Mouse (Mus musculus): ENCODE results near the gene Mllt3. TPM values are rescaled to one million over a fixed set of nuclear protein-coding genes. Genes with fewer than 3 reads are reported as not detected.

Mllt3 gene
- polyA plus RNA-seq, 1 experiment from 2014 or later, result 92.6 TPM

DNA sequence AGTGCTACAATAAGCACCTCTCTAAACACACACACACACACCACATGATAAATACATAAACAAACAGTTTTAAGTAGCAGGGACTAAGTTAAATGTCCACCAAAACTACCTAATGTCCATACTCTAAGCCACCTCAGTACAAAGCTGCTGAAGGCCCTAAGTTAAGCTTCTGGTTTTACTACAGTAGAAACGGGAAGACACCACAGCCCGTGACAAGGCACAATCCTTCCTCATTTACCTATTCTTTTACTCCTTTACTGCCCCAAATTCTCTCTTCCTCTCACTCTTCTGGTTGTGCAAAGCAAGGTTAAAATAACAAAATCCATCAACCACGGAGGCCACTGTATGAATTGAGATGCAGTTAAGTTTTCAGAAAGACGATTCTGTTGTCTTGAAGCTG lies 130.6 kb downstream of the Mllt3 start:
- Histone ChIP-seq H3K9me3 (replicated peaks) (no peaks in the 10 kb centered on the region), H3K4me1 (peaks cover 15% of the 10 kb centered on the region), H3K36me3 (no peaks in the 10 kb centered on the region), H3K9ac (no peak overlapping the region), H3K27me3 (replicated peaks) (no peaks in the 10 kb centered on the region), H3K27ac (no peak overlapping the region), H3K4me2 (no peak overlapping the region), H3K4me3 (no peak overlapping the region)
- ATAC-seq, result no peak
- 77% methylated on average over 4 of the region's 4 CpGs for WGBS (ENCODE audit: insufficient replicate concordance)

DNA sequence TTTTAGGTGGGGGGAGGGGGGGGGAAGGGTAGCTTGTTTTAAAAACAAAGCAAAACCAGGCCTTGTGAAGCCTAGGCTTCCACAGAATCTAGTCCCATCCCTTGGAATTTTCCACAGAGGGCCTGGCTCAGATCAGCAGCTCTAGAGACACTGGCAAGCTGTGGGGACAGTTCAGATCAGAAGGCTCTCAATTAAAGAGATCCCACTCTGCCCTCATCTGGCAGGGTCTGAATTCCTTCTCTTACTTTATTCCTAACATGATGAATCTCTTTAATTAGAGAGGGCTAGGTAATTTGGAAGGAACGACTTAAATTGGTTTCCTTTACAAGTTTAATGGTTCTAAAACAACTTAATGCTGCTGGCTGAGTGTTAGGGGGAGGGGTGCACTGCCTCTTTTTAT lies 132.0 kb downstream of the Mllt3 start:
- Histone ChIP-seq H3K4me1 (peaks cover 15% of the 10 kb centered on the region), H3K27me3 (replicated peaks) (no peaks in the 10 kb centered on the region), H3K36me3 (no peaks in the 10 kb centered on the region), H3K27ac (no peak overlapping the region), H3K9me3 (replicated peaks) (no peaks in the 10 kb centered on the region), H3K4me2 (no peak overlapping the region), H3K9ac (no peak overlapping the region), H3K4me3 (no peak overlapping the region)
- 43% methylated on average over 1 of the region's 1 CpGs for WGBS (ENCODE audit: insufficient replicate concordance)
- ATAC-seq, result no peak

DNA sequence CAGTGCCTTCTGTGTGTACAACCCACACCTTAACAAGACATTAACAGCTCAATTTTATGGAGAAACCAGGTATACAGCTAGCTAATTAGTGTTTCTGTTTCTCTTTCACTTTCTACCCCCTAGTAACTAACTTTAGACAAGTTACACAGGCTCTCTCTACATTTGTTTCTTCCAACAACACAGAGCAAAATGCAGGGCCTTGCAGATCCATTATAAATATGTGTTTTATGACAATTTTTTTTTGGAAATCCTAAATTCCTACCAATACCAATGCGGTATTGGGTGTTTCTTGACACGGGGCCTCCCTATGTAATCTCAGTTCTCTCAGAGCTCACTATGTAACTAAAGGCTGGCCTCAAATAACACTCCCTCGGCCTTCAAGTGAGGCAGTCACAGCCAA lies 139.7 kb downstream of the Mllt3 start:
- Histone ChIP-seq H3K27ac (no peak overlapping the region), H3K9ac (no peak overlapping the region), H3K4me3 (no peak overlapping the region), H3K4me1 (no peaks in the 10 kb centered on the region), H3K36me3 (no peaks in the 10 kb centered on the region), H3K4me2 (no peak overlapping the region), H3K27me3 (replicated peaks) (no peaks in the 10 kb centered on the region), H3K9me3 (replicated peaks) (no peaks in the 10 kb centered on the region)
- 70% methylated on average over 3 of the region's 3 CpGs for WGBS (ENCODE audit: insufficient replicate concordance)
- no peak for ATAC-seq

DNA sequence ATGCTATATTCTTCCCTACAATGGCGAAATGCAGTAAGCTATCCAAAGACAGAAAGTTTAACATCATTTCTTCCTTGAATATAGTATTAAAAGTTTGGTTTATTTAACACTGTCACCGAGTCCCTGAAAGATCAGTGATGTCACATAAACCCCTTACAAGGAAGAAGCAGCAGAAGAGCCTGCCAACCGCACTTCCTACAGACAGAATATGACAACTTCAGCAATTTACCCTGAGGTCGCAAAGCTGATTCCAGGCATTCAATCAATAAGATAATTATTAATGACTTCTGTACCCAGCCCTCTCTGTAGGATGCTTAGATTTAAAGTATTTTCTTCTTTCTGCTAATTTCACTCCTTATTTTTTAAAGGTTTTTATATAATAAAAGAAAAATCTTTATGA lies 140.2 kb downstream of the Mllt3 start:
- ATAC-seq, result no peak
- Histone ChIP-seq H3K4me2 (no peak overlapping the region), H3K27ac (no peak overlapping the region), H3K36me3 (no peaks in the 10 kb centered on the region), H3K9ac (no peak overlapping the region), H3K4me1 (no peaks in the 10 kb centered on the region), H3K9me3 (replicated peaks) (no peaks in the 10 kb centered on the region), H3K27me3 (replicated peaks) (no peaks in the 10 kb centered on the region), H3K4me3 (no peak overlapping the region)
- WGBS (ENCODE audit: insufficient replicate concordance), result 74% methylated on average over 4 of the region's 4 CpGs

DNA sequence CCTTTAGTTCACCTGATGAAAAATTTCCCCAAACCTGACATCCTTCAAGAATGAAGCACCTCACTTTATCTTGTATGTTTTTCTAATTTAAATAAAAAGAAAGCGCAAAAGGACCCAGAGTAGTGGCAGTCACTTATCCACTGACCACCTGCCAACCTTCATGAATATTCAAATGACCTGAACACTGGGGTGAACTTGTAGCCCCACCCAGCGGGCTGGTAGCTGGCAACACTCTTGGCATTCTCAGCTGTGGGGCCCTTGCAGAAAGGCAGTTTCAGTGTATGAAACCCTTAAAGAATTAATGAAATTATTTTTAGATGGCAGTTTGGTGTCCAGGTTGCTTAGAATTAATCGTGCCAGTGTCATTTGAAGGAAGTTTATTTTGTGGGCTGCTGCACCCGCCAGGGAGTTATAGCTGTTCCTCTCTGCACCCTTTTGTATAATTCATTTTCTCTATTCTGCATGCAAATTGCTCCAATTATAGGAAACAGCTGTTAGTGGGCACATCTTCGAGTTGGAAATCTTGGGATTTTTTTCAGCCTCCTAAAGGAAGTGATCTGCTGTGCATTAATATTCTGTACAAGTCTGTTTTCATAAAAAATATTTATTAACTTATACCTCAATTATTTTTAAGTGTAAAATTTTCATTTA lies 149.8 kb downstream of the Mllt3 start:
- H3K4me1 ChIP-seq, result no peaks in the 10 kb centered on the region
- H3K9me3 ChIP-seq (replicated peaks), result no peaks in the 10 kb centered on the region
- no peak for ATAC-seq
- H3K27me3 ChIP-seq (replicated peaks), result no peaks in the 10 kb centered on the region
- no peak overlapping the region for H3K4me2 ChIP-seq
- H3K27ac ChIP-seq, result no peak overlapping the region
- 68% methylated on average over 5 of the region's 5 CpGs for WGBS (ENCODE audit: insufficient replicate concordance)
- H3K4me3 ChIP-seq, result no peak overlapping the region
- no peaks in the 10 kb centered on the region for H3K36me3 ChIP-seq
- no peak overlapping the region for H3K9ac ChIP-seq

DNA sequence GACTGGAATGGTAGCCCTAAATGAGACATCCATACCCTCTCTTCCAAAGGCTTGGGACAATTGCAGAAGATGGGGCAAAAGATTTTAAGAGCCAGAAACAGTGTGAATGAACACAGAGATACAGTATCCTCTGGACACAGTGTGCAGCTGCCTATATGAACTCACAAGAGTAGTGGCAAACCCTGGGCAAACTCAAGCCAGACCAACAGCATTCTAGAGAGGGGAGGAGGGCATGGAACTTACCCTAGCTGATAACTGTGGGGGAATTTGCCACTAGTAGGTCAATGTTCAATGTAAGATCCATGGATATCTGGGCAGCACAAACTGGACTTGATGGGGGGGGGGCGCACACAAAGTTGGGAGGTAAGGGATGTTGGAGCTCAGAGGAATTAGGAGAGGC lies 151.2 kb downstream of the Mllt3 start:
- no peak overlapping the region for H3K9ac ChIP-seq
- 0 out of 2 replicates have a peak, but pooled peaks have one; percentile 26 for ATAC-seq
- WGBS (ENCODE audit: insufficient replicate concordance), result 96% methylated on average over 1 of the region's 1 CpGs
- no peaks in the 10 kb centered on the region for H3K36me3 ChIP-seq
- H3K4me2 ChIP-seq, result no peak overlapping the region
- H3K9me3 ChIP-seq (replicated peaks), result no peaks in the 10 kb centered on the region
- no peaks in the 10 kb centered on the region for H3K4me1 ChIP-seq
- no peaks in the 10 kb centered on the region for H3K27me3 ChIP-seq (replicated peaks)
- no peak overlapping the region for H3K4me3 ChIP-seq
- H3K27ac ChIP-seq, result peak overlapping the region; percentile 15; the same call in 1 of the 2 replicates

DNA sequence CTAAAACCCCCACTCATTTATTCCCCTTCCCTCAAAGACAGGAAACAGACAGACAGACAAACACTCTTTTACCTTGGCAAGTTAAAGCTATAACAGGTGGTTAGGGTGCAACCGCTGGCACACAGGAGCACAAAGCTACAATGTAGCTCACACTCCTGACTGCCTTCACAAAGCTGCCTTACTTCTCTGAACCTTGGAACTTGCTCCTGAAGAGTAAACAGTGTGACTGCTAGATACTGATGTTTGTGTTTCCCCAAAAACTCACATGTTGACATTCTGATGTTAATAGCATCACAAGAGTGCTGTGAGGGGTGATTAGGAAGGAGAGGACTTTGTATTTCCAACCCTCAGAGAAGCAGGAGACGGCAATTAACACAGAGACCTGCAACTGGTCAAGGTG lies 151.6 kb downstream of the Mllt3 start:
- WGBS (ENCODE audit: insufficient replicate concordance), result 75% methylated on average over 2 of the region's 2 CpGs
- Histone ChIP-seq H3K27ac (peak overlapping the region; percentile 55), H3K4me1 (no peaks in the 10 kb centered on the region), H3K4me3 (peak overlapping the region; percentile 16; the same call in 1 of the 2 replicates), H3K4me2 (peak overlapping the region; percentile 38; the same call in 1 of the 2 replicates), H3K36me3 (no peaks in the 10 kb centered on the region), H3K27me3 (replicated peaks) (no peaks in the 10 kb centered on the region), H3K9ac (no peak overlapping the region), H3K9me3 (replicated peaks) (no peaks in the 10 kb centered on the region)
- peak; percentile 47 for ATAC-seq

DNA sequence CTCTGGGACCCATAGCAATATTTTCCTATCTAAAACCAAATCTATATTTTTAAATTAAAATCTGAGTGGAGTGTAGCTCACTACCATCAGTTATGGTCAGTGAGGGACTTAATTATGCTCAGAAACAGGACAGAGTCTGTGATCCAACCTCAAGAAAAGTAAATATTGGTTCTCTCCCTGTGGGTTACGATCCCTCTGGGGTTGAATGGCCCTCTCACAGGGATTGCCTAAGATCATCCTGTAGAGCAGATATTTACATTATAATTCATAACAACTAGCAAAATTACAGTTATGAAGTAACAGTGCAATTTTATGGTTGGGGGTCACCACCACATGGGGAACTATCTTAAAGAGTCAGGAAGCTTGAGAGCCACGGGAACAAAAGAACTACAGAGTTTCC lies 152.9 kb downstream of the Mllt3 start:
- Histone ChIP-seq H3K27me3 (replicated peaks) (no peaks in the 10 kb centered on the region), H3K27ac (no peak overlapping the region), H3K36me3 (no peaks in the 10 kb centered on the region), H3K4me1 (no peaks in the 10 kb centered on the region), H3K9me3 (replicated peaks) (no peaks in the 10 kb centered on the region), H3K9ac (no peak overlapping the region), H3K4me3 (peak overlapping the region; percentile 16; the same call in 1 of the 2 replicates), H3K4me2 (peak overlapping the region; percentile 38; the same call in 1 of the 2 replicates)
- no peak for ATAC-seq
- 74% methylated on average over 2 of the region's 2 CpGs for WGBS (ENCODE audit: insufficient replicate concordance)

DNA sequence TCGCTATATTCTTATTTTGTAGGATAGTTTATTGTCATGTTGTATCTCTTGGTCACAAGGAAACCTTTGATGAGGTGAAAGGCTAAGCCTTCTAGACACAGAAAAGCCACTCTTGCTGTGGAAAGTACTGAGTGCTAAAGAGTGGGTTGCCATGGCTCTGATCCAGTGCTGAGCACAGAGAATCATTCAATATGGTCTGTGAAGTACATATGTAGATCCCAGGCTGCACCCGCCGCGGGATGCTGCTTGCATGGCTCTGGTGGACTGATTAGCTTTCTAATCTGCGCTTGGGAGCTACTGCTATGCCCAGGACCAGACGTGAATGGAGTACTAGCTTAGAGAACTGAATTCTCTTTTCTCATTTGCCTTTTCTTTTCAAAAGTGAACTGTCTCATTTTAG lies 154.5 kb downstream of the Mllt3 start:
- no peaks in the 10 kb centered on the region for H3K9me3 ChIP-seq (replicated peaks)
- H3K4me2 ChIP-seq, result peak overlapping the region; percentile 28; the same call in 1 of the 2 replicates
- WGBS (ENCODE audit: insufficient replicate concordance), result 74% methylated on average over 6 of the region's 6 CpGs

DNA sequence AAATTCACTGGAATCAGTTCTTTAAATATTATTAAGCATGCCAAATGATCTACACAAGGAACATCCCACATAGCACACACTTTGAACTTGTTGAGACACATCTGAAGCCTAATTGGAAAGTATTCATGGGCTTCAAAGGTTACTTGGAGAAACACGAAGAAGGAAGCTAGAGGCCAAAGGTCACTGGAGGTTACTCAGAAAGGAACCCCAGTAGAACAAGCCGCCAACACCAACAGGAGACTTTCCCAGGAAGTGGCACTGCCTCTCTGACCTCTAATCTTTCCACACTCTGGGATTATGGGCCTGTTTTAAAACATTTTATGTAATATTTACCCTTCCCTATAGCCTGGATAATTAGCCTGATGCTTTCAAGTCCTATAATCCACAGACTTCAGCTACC lies 162.6 kb downstream of the Mllt3 start:
- Histone ChIP-seq H3K4me1 (0 out of 2 replicates have a peak, but pooled peaks cover 4% of the 10 kb centered on the region), H3K27me3 (replicated peaks) (no peaks in the 10 kb centered on the region), H3K4me3 (no peak overlapping the region), H3K9me3 (replicated peaks) (no peaks in the 10 kb centered on the region), H3K27ac (no peak overlapping the region), H3K36me3 (0 out of 2 replicates have a peak, but pooled peaks cover 10% of the 10 kb centered on the region), H3K4me2 (no peak overlapping the region), H3K9ac (no peak overlapping the region)
- ATAC-seq, result no peak
- WGBS (ENCODE audit: insufficient replicate concordance), result 61% methylated on average over 2 of the region's 2 CpGs

More for the DNA sequence above, 154.5 kb downstream of the Mllt3 start:
- Histone ChIP-seq H3K4me1 (no peaks in the 10 kb centered on the region), H3K27ac (no peak overlapping the region), H3K36me3 (no peaks in the 10 kb centered on the region), H3K27me3 (replicated peaks) (no peaks in the 10 kb centered on the region), H3K9ac (no peak overlapping the region), H3K4me3 (no peak overlapping the region)
- no peak for ATAC-seq

DNA sequence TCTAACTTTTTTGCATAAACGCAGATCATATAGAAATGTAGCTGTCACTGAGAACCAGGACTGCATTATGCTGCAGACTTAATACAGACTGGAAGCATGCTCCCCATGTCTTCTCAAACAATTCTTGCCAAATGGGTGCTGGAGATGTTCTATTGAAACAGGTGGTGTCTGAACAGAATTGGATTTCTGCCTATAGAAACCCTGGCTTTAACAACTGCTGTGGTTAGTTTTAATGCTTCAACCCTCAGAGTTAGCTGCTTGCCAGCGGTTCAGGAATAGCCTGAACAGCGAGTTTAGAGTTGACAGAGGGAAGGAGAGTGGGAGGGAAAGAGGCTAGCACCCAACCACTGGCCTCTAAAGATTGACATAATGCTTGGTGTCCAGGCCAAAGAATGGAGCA lies 166.6 kb downstream of the Mllt3 start:
- Histone ChIP-seq H3K27me3 (replicated peaks) (no peaks in the 10 kb centered on the region), H3K4me3 (no peak overlapping the region), H3K36me3 (peaks cover 9% of the 10 kb centered on the region; the same call in 1 of the 2 replicates), H3K4me1 (peaks cover 4% of the 10 kb centered on the region; the same call in 1 of the 2 replicates), H3K27ac (no peak overlapping the region), H3K9ac (no peak overlapping the region), H3K9me3 (replicated peaks) (no peaks in the 10 kb centered on the region), H3K4me2 (no peak overlapping the region)
- WGBS (ENCODE audit: insufficient replicate concordance), result 69% methylated on average over 3 of the region's 3 CpGs
- no peak for ATAC-seq

DNA sequence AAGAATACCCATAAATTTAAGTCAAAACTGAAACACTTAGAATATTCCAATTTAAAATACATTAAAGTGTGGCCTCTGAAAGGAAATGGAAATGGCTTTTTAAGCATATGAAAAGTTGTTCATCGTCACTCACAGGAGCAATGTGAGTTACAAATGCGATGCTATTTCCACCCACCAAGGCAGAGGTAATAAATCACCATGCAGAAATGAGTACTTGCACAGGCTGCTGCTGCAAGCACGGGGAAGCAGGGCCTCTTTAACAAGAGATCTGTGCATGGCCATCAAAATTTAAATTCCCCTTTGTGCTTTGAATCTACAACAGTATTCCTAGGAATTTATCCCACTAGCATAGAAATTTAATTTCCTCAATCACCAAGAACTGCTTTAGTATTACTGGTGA lies 167.3 kb downstream of the Mllt3 start:
- Histone ChIP-seq H3K36me3 (peaks cover 5% of the 10 kb centered on the region; the same call in 1 of the 2 replicates), H3K9me3 (replicated peaks) (no peaks in the 10 kb centered on the region), H3K27me3 (replicated peaks) (no peaks in the 10 kb centered on the region), H3K27ac (no peak overlapping the region), H3K4me1 (peaks cover 4% of the 10 kb centered on the region; the same call in 1 of the 2 replicates), H3K4me3 (no peak overlapping the region), H3K4me2 (no peak overlapping the region), H3K9ac (no peak overlapping the region)
- 71% methylated on average over 3 of the region's 3 CpGs for WGBS (ENCODE audit: insufficient replicate concordance)
- ATAC-seq, result no peak
